Mouse (Mus musculus): Measurements from ENCODE around the gene Sos1. TPM values are rescaled to one million over a fixed set of nuclear protein-coding genes. Genes with fewer than 3 reads are reported as not detected.

The Sos1 gene
- 44.6 TPM for polyA plus RNA-seq (2014; fragmentation: Illumina TruSeq; extraction: RNeasy Lipid Tissue Mini Kit (QIAGEN cat#74804); ENCODE audit: low read depth, low replicate concordance)

DNA sequence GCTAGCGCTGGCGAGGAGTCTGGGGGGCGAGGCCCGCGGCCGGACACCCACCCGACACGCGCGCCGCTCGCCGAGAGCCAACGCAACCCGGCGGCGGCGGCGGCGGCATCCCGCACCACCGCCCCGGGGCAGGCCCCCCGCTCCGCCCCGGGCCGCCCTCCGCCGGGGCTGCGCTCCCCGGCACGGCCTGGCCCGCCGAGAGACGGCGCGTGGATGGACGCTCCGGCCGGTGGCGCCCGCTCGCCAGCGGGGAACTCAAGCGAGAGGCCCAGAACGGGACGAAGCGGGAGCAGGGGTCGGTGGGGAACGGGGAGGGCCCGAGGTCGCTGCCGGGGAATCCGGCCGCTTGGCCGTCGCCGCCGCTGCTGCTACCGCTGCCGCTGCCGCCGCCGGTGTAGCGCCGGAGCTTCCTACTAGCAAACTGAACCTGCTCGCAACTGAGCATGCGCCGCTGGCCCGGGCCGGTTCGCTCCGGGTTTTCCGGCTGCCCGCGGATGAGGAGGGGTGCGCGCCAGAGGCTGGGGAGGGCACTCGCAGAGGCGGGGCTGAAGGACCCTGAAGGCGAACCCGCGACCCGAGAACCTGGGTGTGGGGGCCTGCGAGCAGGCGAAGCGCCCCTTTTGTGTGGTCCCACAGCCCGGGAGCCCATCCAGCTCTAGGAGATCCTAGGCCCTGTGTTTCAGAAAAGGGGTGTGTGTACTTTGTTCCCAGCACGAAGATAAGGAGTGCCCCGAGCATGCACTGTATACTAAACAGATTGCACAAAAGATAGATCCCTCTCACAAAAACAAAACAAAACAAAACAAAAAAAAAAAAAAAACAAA, at the start of gene Sos1:
Gene Sos1 (minus strand): TSS at position 423 of the 824 bp plus-strand sequence.

DNA sequence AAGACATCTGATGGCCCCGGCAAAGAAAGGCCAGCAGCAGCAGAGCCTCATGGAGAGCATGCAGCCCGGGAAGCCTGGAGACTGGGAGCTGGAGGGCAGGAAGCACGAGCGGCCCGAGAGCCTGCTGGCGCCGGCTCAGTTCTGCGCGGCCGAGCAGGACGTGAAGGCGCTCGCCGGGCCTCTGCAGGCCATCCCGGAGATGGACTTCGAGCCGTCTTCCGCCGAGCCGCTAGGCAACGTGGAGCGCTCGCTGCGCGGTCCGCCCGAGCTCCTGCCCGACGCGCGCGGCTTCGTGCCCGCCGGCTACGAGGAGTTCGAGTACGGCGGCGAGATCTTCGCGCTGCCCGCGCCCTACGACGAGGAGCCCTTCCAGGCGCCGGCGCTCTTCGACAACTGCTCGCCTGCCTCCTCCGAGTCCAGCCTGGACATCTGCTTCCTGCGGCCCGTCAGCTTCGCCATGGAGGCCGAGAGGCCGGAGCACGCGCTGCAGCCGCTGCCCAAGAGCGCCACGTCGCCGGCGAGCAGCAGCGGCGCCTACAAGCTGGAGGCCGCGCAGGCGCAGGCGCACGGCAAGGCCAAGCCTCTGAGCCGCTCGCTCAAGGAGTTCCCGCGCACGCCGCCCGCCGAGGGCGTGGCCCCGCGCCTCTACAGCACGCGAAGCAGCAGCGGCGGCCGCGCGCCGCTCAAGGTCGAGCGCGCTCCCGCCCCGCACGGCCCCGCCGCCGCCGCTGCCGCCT, 107.1 kb downstream of the Sos1 start, which contains the start of gene Gm10190:
Gene Gm10190 (minus strand): TSS at position 553 of the 737 bp plus-strand sequence.

Other genes starting within 250 kb of the Sos1 start
- 8.4 TPM for gene Morn2, start 190.2 kb downstream of the Sos1 start, polyA plus RNA-seq (2014; fragmentation: Illumina TruSeq; extraction: RNeasy Lipid Tissue Mini Kit (QIAGEN cat#74804); ENCODE audit: low read depth, low replicate concordance)
- 21.7 TPM for gene Dhx57, start 190.0 kb downstream of the Sos1 start, polyA plus RNA-seq (2014; fragmentation: Illumina TruSeq; extraction: RNeasy Lipid Tissue Mini Kit (QIAGEN cat#74804); ENCODE audit: low read depth, low replicate concordance)
- gene Arhgef33, start 173.0 kb downstream of the Sos1 start, polyA plus RNA-seq (2014; fragmentation: Illumina TruSeq; extraction: RNeasy Lipid Tissue Mini Kit (QIAGEN cat#74804); ENCODE audit: low read depth, low replicate concordance) = not detected
- gene Gm10190, start 106.9 kb downstream of the Sos1 start, polyA plus RNA-seq (2014; fragmentation: Illumina TruSeq; extraction: RNeasy Lipid Tissue Mini Kit (QIAGEN cat#74804); ENCODE audit: low read depth, low replicate concordance) = not detected
- gene Cdkl4, start 97.4 kb upstream of the Sos1 start, polyA plus RNA-seq (2014; fragmentation: Illumina TruSeq; extraction: RNeasy Lipid Tissue Mini Kit (QIAGEN cat#74804); ENCODE audit: low read depth, low replicate concordance) = 0.25 TPM
- gene Map4k3, start 248.0 kb upstream of the Sos1 start, polyA plus RNA-seq (2014; fragmentation: Illumina TruSeq; extraction: RNeasy Lipid Tissue Mini Kit (QIAGEN cat#74804); ENCODE audit: low read depth, low replicate concordance) = 187 TPM

Measured in sigmoid colon, adult 10 weeks (tissue).